Mouse (Mus musculus) C2C12 (cell line): ENCODE data around the gene Trabd2b.

ENCODE experiments used
- CEBPB ChIP-seq: IDR thresholded peaks from one replicate; pipeline ENCODE4 v1.6.1; 2011; ENCODE audit warnings: low read depth, mild to moderate bottlenecking, control low read depth, moderate library complexity
- CTCF ChIP-seq: IDR thresholded peaks from one replicate; pipeline ENCODE4 v1.5.1; 2011; ENCODE audit not compliant: control insufficient read depth, insufficient read depth, insufficient read length
- FOSL1 ChIP-seq: IDR thresholded peaks from one replicate; pipeline ENCODE4 v1.8.0; 2011; ENCODE audit warnings: mild to moderate bottlenecking, low read length; ENCODE audit not compliant: poor library complexity, insufficient read depth, severe bottlenecking
- MAX ChIP-seq: IDR thresholded peaks from one replicate; pipeline ENCODE4 v1.6.1; 2011; ENCODE audit warnings: mild to moderate bottlenecking, control low read depth
- MYOD1 ChIP-seq: IDR thresholded peaks from one replicate; pipeline ENCODE4 v1.6.1; 2011; ENCODE audit warnings: low read depth; ENCODE audit not compliant: control insufficient read depth, insufficient read length
- MYOG ChIP-seq: IDR thresholded peaks from one replicate; pipeline ENCODE4 v1.6.1; 2011; ENCODE audit not compliant: control insufficient read depth, insufficient read length; ENCODE audit errors: extremely low read depth
- USF1 ChIP-seq: IDR thresholded peaks from one replicate; pipeline ENCODE4 v1.6.1; 2011; ENCODE audit warnings: low read depth, mild to moderate bottlenecking, control low read depth, moderate library complexity

DNA sequence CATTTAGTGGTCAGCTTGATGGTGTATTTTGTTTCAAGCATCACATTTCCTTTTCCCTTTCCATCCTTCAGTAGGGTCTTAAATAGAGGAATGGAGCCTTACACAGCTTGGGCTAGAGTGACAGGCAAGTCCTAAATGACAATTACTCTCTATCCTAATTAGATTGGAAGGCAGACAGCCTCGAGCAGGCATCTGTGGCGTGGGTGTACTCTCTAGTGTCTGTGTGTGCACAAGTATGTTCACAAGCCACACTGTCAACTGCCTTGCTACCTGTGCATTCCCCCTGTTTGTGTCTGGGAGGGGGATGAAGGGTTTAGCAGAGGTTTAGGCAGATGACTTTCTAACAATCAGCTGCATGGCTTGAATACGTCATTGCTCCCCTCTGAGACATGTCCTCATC, 6.7 kb upstream of the Trabd2b start:
- no peak for TF ChIP-seq USF1
- no peak for TF ChIP-seq MYOD1
- TF ChIP-seq CTCF: no peak
- TF ChIP-seq MYOG: no peak
- TF ChIP-seq FOSL1: no peak
- TF ChIP-seq MAX: no peak
- TF ChIP-seq CEBPB: no peak
